Mouse (Mus musculus) myocyte (in vitro differentiated cells): ENCODE results near the gene Il17rd.

Experiments used
- CEBPB ChIP-seq: IDR thresholded peaks from 2 replicates; pipeline ENCODE4 v1.6.1; 2011; ENCODE audit warnings: mild to moderate bottlenecking, moderate library complexity; ENCODE audit not compliant: poor library complexity, insufficient read depth, severe bottlenecking
- MAX ChIP-seq: IDR thresholded peaks from one replicate; pipeline ENCODE4 v1.6.1; 2011; ENCODE audit warnings: low read depth, mild to moderate bottlenecking, control low read depth
- MYOD1 ChIP-seq, 3 experiments: IDR thresholded peaks; one replicate each; pipeline ENCODE4 v1.6.1; 2011; ENCODE audit warnings: control low read depth in 2 of 3, low read depth in 2 of 3, mild to moderate bottlenecking in 2 of 3, moderate library complexity in 1 of 3; ENCODE audit not compliant: insufficient read length in 2 of 3, control insufficient read depth in 1 of 3
- POLR2A ChIP-seq: IDR thresholded peaks from one replicate; pipeline ENCODE4 v1.6.1; 2011; ENCODE audit warnings: low read depth, mild to moderate bottlenecking, control low read depth, moderate library complexity; ENCODE audit not compliant: insufficient read length
- USF1 ChIP-seq: IDR thresholded peaks from one replicate; pipeline ENCODE4 v1.6.1; 2011; ENCODE audit warnings: low read depth, mild to moderate bottlenecking, control low read depth, moderate library complexity

- TF ChIP-seq USF1, result no peak
- no peak for TF ChIP-seq MYOD1 (IDR thresholded peaks at IDR 0.05; ENCODE audit: control insufficient read depth in 1 of 3, insufficient read length in 2 of 3, low read depth in 2 of 3)
- TF ChIP-seq POLR2A, result no peak
- no peak for TF ChIP-seq CEBPB
- no peak for TF ChIP-seq MAX
Measured at GRCm38 (mm10) chr14:27069434-27070097, 30.8 kb downstream of the Il17rd start.
